Mouse (Mus musculus) T-cell, adult 2 months (primary cell): ENCODE measurements at regions not wholly inside any gene's neighbourhood (a gene's known extent, or its start where the extent isn't known, plus 50 kb on each side); places are given as distances from the start of the nearest gene placed in this dataset.

Source experiments
- DNase-seq: peaks from one replicate; pipeline ENCODE4 v3.0.0; 2022; ENCODE audit warnings: low spot score

GRCm38 (mm10) chr2:161166681-161167080, 57.8 kb upstream of the Chd6 start:
- DNase-seq, result no peak

GRCm38 (mm10) chr2:161165495-161165894, 56.6 kb upstream of the Chd6 start:
- DNase-seq, result no peak

GRCm38 (mm10) chr2:161164320-161164719, 55.4 kb upstream of the Chd6 start:
- DNase-seq, result no peak
